Mouse (Mus musculus): ENCODE results near the gene Apbb2.

DNA sequence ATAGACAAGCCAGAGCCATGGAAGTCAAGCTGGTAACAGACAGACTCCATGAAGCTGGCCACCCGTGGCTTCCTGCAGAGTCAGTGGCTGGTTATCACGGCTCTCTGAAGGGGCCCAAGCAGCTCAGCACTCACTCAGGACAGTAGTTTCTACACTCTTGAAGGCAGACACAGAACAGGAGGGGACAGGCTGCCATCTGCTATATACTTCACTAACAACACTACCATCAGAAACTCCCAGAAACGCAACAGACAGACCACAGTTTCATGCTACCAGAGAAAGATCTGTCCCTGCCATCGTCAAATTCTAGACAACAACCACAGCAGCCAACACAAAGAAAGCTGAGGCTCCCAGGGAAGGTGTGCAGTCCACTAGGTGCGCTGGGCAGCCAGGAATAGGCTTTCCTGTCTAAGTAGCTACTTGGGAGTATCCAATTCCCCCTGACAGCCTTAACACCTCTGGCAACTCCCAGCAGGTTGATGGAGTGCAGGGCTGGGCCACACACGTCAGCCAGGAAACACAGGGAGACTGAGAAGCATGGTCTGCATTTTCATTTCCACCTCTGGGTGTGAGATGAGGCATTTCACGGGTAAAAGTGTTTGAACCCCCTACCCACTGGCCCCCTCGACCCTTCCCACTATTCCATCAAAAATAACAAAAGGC is 81.8 kb downstream of the Apbb2 start:
- no peak for TF ChIP-seq CTCF (IDR thresholded peaks at IDR 0.05; ENCODE audit: control insufficient read depth, insufficient read depth, insufficient replicate concordance, low read depth, low read length)
- TF ChIP-seq POLR2A (IDR thresholded peaks at IDR 0.05; ENCODE audit: control insufficient read depth, low read depth, low read length) = no peak
